Mouse (Mus musculus): ENCODE data around the gene Bloc1s2. TPM values are rescaled to one million over a fixed set of nuclear protein-coding genes. Genes with fewer than 3 reads are reported as not detected.
A peak's percentile ranks its signal among the peaks of the same experiment; 100 is the strongest.

The Bloc1s2 gene
- total RNA-seq (2014; rRNA removed) = 31.9 and 32.0 TPM in 2 replicates
- polyA plus RNA-seq (2015; fragmentation: Nextera tagmentation; extraction: Ambion mirVana) = 187 and 188 TPM in 2 replicates

GRCm38 (mm10) chr19:44145702-44146567 lies at the start of gene Bloc1s2:
Gene Bloc1s2 (minus strand): TSS chr19:44146446.
- DNase-seq (ENCODE audit: low spot score) = peak; percentile 91
- no peak; the same call in 1 of the 2 replicates for TF ChIP-seq CTCF (IDR thresholded peaks at IDR 0.05; ENCODE audit: low read depth)
- Histone ChIP-seq H3K9me3 (ENCODE audit: low read length) (no peaks in the 10 kb centered on the region), H3K9ac (replicated peaks; ENCODE audit: low read length) (peak within 1 kb of the TSS; percentile 69), H3K27ac (peak within 1 kb of the TSS; percentile 82), H3K27me3 (ENCODE audit: insufficient read depth, low read length) (no peaks in the 10 kb centered on the region), H3K36me3 (ENCODE audit: insufficient read depth, low read length) (peaks cover 8% of the 10 kb centered on the region; the same call in 1 of the 2 replicates), H3K4me1 (ENCODE audit: insufficient read depth, low read length) (peaks cover 6% of the 10 kb centered on the region; the same call in 1 of the 2 replicates), H3K4me2 (ENCODE audit: low read depth, low read length) (peak within 1 kb of the TSS; percentile 73), H3K4me3 (ENCODE audit: low read length) (peak within 1 kb of the TSS; percentile 64)
- ATAC-seq = peak; percentile 92
- 2% methylated on average over 46 of the region's 46 CpGs for WGBS

- ATAC-seq = no peak
- WGBS = 3% methylated on average over 7 of the region's 7 CpGs
- H3K4me2 ChIP-seq (ENCODE audit: low read depth, low read length) = no peak overlapping the region
These were observed 48.9 kb upstream of the Bloc1s2 start for GRCm38 (mm10) chr19:44195138-44195537.

GRCm38 (mm10) chr19:44193906-44194305 lies 47.7 kb upstream of the Bloc1s2 start:
- H3K4me1 ChIP-seq (ENCODE audit: insufficient read depth, low read length) = no peaks in the 10 kb centered on the region
- no peak overlapping the region for H3K4me3 ChIP-seq (ENCODE audit: low read length)
- H3K9ac ChIP-seq (replicated peaks; ENCODE audit: low read length) = no peak overlapping the region
- no peaks in the 10 kb centered on the region for H3K36me3 ChIP-seq (ENCODE audit: insufficient read depth, low read length)
- TF ChIP-seq CTCF (IDR thresholded peaks at IDR 0.05; ENCODE audit: low read depth) = no peak
- 82% methylated on average over 7 of the region's 7 CpGs for WGBS
- DNase-seq (ENCODE audit: low spot score) = no peak
- no peak overlapping the region for H3K27ac ChIP-seq
- ATAC-seq = no peak
- H3K4me2 ChIP-seq (ENCODE audit: low read depth, low read length) = no peak overlapping the region
- no peaks in the 10 kb centered on the region for H3K27me3 ChIP-seq (ENCODE audit: insufficient read depth, low read length)
- no peaks in the 10 kb centered on the region for H3K9me3 ChIP-seq (ENCODE audit: low read length)

More at GRCm38 (mm10) chr19:44195138-44195537, 48.9 kb upstream of the Bloc1s2 start:
- Histone ChIP-seq H3K9ac (replicated peaks; ENCODE audit: low read length) (no peak overlapping the region), H3K36me3 (ENCODE audit: insufficient read depth, low read length) (no peaks in the 10 kb centered on the region), H3K4me3 (ENCODE audit: low read length) (no peak overlapping the region), H3K4me1 (ENCODE audit: insufficient read depth, low read length) (no peaks in the 10 kb centered on the region), H3K27me3 (ENCODE audit: insufficient read depth, low read length) (no peaks in the 10 kb centered on the region), H3K9me3 (ENCODE audit: low read length) (no peaks in the 10 kb centered on the region), H3K27ac (no peak overlapping the region)
- TF ChIP-seq CTCF (IDR thresholded peaks at IDR 0.05; ENCODE audit: low read depth) = peak; percentile 90
- DNase-seq (ENCODE audit: low spot score) = peak; percentile 85

GRCm38 (mm10) chr19:44192342-44192741 lies 46.1 kb upstream of the Bloc1s2 start, which contains the start of gene Pkd2l1:
Gene Pkd2l1 (minus strand): TSS chr19:44192442.
- DNase-seq (ENCODE audit: low spot score) = no peak
- WGBS = 42% methylated on average over 3 of the region's 3 CpGs

GRCm38 (mm10) chr19:44189056-44189455 lies 42.8 kb upstream of the Bloc1s2 start:
- no peak overlapping the region for H3K4me2 ChIP-seq (ENCODE audit: low read depth, low read length)
- 75% methylated on average over 4 of the region's 4 CpGs for WGBS
- no peak for TF ChIP-seq CTCF (IDR thresholded peaks at IDR 0.05; ENCODE audit: low read depth)
- no peak overlapping the region for H3K9ac ChIP-seq (replicated peaks; ENCODE audit: low read length)
- H3K4me1 ChIP-seq (ENCODE audit: insufficient read depth, low read length) = no peaks in the 10 kb centered on the region
- no peak overlapping the region for H3K27ac ChIP-seq
- no peaks in the 10 kb centered on the region for H3K9me3 ChIP-seq (ENCODE audit: low read length)
- no peaks in the 10 kb centered on the region for H3K27me3 ChIP-seq (ENCODE audit: insufficient read depth, low read length)
- DNase-seq (ENCODE audit: low spot score) = no peak
- H3K36me3 ChIP-seq (ENCODE audit: insufficient read depth, low read length) = no peaks in the 10 kb centered on the region
- no peak overlapping the region for H3K4me3 ChIP-seq (ENCODE audit: low read length)
- no peak for ATAC-seq

More at GRCm38 (mm10) chr19:44192342-44192741, 46.1 kb upstream of the Bloc1s2 start, which contains the start of gene Pkd2l1:
- Histone ChIP-seq H3K27ac (no peak within 1 kb of the TSS), H3K27me3 (ENCODE audit: insufficient read depth, low read length) (no peaks in the 10 kb centered on the region), H3K4me3 (ENCODE audit: low read length) (no peak within 1 kb of the TSS), H3K36me3 (ENCODE audit: insufficient read depth, low read length) (no peaks in the 10 kb centered on the region), H3K9me3 (ENCODE audit: low read length) (no peaks in the 10 kb centered on the region), H3K4me1 (ENCODE audit: insufficient read depth, low read length) (no peaks in the 10 kb centered on the region), H3K4me2 (ENCODE audit: low read depth, low read length) (no peak within 1 kb of the TSS), H3K9ac (replicated peaks; ENCODE audit: low read length) (no peak within 1 kb of the TSS)
- no peak for TF ChIP-seq CTCF (IDR thresholded peaks at IDR 0.05; ENCODE audit: low read depth)
- ATAC-seq = no peak

GRCm38 (mm10) chr19:44183968-44184367 lies 37.7 kb upstream of the Bloc1s2 start:
- no peak for TF ChIP-seq CTCF (IDR thresholded peaks at IDR 0.05; ENCODE audit: low read depth)
- Histone ChIP-seq H3K9me3 (ENCODE audit: low read length) (no peaks in the 10 kb centered on the region), H3K36me3 (ENCODE audit: insufficient read depth, low read length) (no peaks in the 10 kb centered on the region), H3K27ac (no peak overlapping the region), H3K27me3 (ENCODE audit: insufficient read depth, low read length) (no peaks in the 10 kb centered on the region), H3K4me3 (ENCODE audit: low read length) (no peak overlapping the region), H3K4me1 (ENCODE audit: insufficient read depth, low read length) (no peaks in the 10 kb centered on the region), H3K9ac (replicated peaks; ENCODE audit: low read length) (no peak overlapping the region), H3K4me2 (ENCODE audit: low read depth, low read length) (no peak overlapping the region)
- ATAC-seq (no peak), DNase-seq (ENCODE audit: low spot score) (no peak)
- 76% methylated on average over 3 of the region's 3 CpGs for WGBS

Data from hindbrain, postnatal 0 days (tissue).